Comparison of ENCODE assay signal across 10 mouse cellular contexts in the genomic region with DNA sequence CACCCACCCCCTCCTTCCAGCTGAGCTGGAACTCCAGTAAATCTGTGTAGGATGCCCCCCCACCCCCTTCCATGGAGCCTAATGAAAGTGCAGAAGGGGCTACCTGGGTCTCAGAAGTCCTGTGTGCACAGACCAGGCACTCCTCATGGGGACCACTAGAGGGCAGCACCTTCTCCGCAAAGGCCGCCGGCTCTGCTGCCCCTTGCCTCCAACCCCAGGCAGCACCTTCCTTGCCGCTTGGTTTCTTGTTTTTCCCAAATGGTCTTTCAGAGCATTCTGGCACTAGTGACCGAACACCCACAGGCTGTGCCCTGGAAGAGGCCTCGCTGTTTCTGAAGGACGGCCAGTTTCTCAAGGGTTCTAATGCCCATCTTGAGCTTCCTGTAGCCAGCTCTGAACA. TPM values are rescaled to one million over a fixed set of nuclear protein-coding genes. Genes with fewer than 3 reads are reported as not detected.
DNase-seq lines count a peak whose midpoint lies in the region; ATAC-seq and TF ChIP-seq lines count a peak whose summit lies in the region.
"Had no signal": no experiment of that assay in that cellular context is flagged by ENCODE, and none has a peak within 500 bp of the region (broad histone marks: within the 10 kb centered on the region; RNA-seq: fewer than 3 reads in every experiment).

No protein-coding gene starts in this region.

- no peak for TF ChIP-seq POLR2A in bone marrow, adult 2 months (IDR thresholded peaks at IDR 0.05; ENCODE audit: borderline replicate concordance, control insufficient read depth, low read depth, low read length)

- H3K27ac ChIP-seq in bone marrow, adult 2 months (ENCODE audit: control insufficient read depth, insufficient read depth, low read depth, low read length, poor library complexity) = no peak overlapping the region
- no peak overlapping the region for H3K27ac ChIP-seq in embryonic facial prominence, embryonic 15.5 days (replicated peaks)
- H3K27ac ChIP-seq in hindbrain, embryonic 12.5 days = no peak overlapping the region
- no peak overlapping the region for H3K27ac ChIP-seq in limb, embryonic 13.5 days
- H3K27ac ChIP-seq in midbrain, postnatal 0 days (ENCODE audit: low read depth, low read length) = no peak overlapping the region
- H3K27ac ChIP-seq: stomach, embryonic 15.5 days had no signal

- WGBS in bone marrow, adult 2 months = 4% methylated on average over 7 of the region's 7 CpGs
- WGBS in embryonic facial prominence, embryonic 15.5 days = 4% methylated on average over 7 of the region's 7 CpGs
- 6% methylated on average over 7 of the region's 7 CpGs for WGBS in hindbrain, embryonic 12.5 days
- WGBS in limb, embryonic 13.5 days = 7% methylated on average over 7 of the region's 7 CpGs
- 9% methylated on average over 7 of the region's 7 CpGs for WGBS in midbrain, postnatal 0 days

- peak overlapping the region; percentile 29 for H3K4me2 ChIP-seq in embryonic facial prominence, embryonic 15.5 days (replicated peaks)
- 0 out of 2 replicates have a peak overlapping the region, but pooled peaks have one; percentile 22 for H3K4me2 ChIP-seq in hindbrain, embryonic 12.5 days (replicated peaks)
- H3K4me2 ChIP-seq in limb, embryonic 13.5 days (replicated peaks) = peak overlapping the region; percentile 44
- no peak overlapping the region for H3K4me2 ChIP-seq in midbrain, postnatal 0 days (ENCODE audit: low read depth, low read length, poor library complexity, severe bottlenecking)
- H3K4me2 ChIP-seq: stomach, embryonic 15.5 days had no signal

- no peak overlapping the region for H3K4me3 ChIP-seq in bone marrow, adult 2 months (replicated peaks; ENCODE audit: control insufficient read depth, low read depth, low read length)
- H3K4me3 ChIP-seq in embryonic facial prominence, embryonic 15.5 days (replicated peaks) = no peak overlapping the region
- H3K4me3 ChIP-seq in hindbrain, embryonic 12.5 days = no peak overlapping the region
- H3K4me3 ChIP-seq in limb, embryonic 13.5 days = no peak overlapping the region
- no peak overlapping the region for H3K4me3 ChIP-seq in midbrain, postnatal 0 days (ENCODE audit: low read depth, low read length)
- H3K4me3 ChIP-seq: stomach, embryonic 15.5 days had no signal

- ATAC-seq in embryonic facial prominence, embryonic 15.5 days (ENCODE audit: insufficient number of reproducible peaks, low FRiP score, low TSS enrichment, low read depth) = no peak
- ATAC-seq in hindbrain, embryonic 12.5 days (ENCODE audit: low FRiP score) = peak; percentile 38; the same call in 1 of the 2 replicates
- ATAC-seq in limb, embryonic 13.5 days (ENCODE audit: low FRiP score, low read depth) = 0 out of 2 replicates have a peak, but pooled peaks have one; percentile 20
- no peak for ATAC-seq in midbrain, postnatal 0 days (ENCODE audit: low FRiP score)

- H3K27me3 ChIP-seq in embryonic facial prominence, embryonic 15.5 days = no peaks in the 10 kb centered on the region
- H3K27me3 ChIP-seq in hindbrain, embryonic 12.5 days = 0 out of 2 replicates have a peak, but pooled peaks cover 3% of the 10 kb centered on the region
- no peaks in the 10 kb centered on the region for H3K27me3 ChIP-seq in limb, embryonic 13.5 days
- no peaks in the 10 kb centered on the region for H3K27me3 ChIP-seq in midbrain, postnatal 0 days (ENCODE audit: insufficient read depth, low read length)
- H3K27me3 ChIP-seq: stomach, embryonic 15.5 days had no signal

- peak; percentile 90 for TF ChIP-seq CTCF in bone marrow, adult 2 months (IDR thresholded peaks at IDR 0.05; ENCODE audit: control insufficient read depth, insufficient read depth, low read length)
- peak; percentile 79 for TF ChIP-seq CTCF in midbrain, postnatal 0 days (IDR thresholded peaks at IDR 0.05)

- H3K36me3 ChIP-seq in embryonic facial prominence, embryonic 15.5 days = no peaks in the 10 kb centered on the region
- no peaks in the 10 kb centered on the region for H3K36me3 ChIP-seq in hindbrain, embryonic 12.5 days
- H3K36me3 ChIP-seq in limb, embryonic 13.5 days = no peaks in the 10 kb centered on the region
- no peaks in the 10 kb centered on the region for H3K36me3 ChIP-seq in midbrain, postnatal 0 days (ENCODE audit: insufficient read depth, low read length)
- H3K36me3 ChIP-seq: stomach, embryonic 15.5 days had no signal

- no peak overlapping the region for H3K9ac ChIP-seq in embryonic facial prominence, embryonic 15.5 days
- H3K9ac ChIP-seq in hindbrain, embryonic 12.5 days = no peak overlapping the region
- H3K9ac ChIP-seq in limb, embryonic 13.5 days = no peak overlapping the region
- H3K9ac ChIP-seq in midbrain, postnatal 0 days (replicated peaks; ENCODE audit: low read length, poor library complexity, severe bottlenecking) = no peak overlapping the region
- H3K9ac ChIP-seq: stomach, embryonic 15.5 days had no signal

- H3K4me1 ChIP-seq in bone marrow, adult 2 months (ENCODE audit: control insufficient read depth, insufficient read depth, low read length) = no peaks in the 10 kb centered on the region
- peaks cover 13% of the 10 kb centered on the region for H3K4me1 ChIP-seq in embryonic facial prominence, embryonic 15.5 days
- H3K4me1 ChIP-seq in hindbrain, embryonic 12.5 days = 0 out of 2 replicates have a peak, but pooled peaks cover 3% of the 10 kb centered on the region
- peaks cover 13% of the 10 kb centered on the region; the same call in 1 of the 2 replicates for H3K4me1 ChIP-seq in limb, embryonic 13.5 days
- no peaks in the 10 kb centered on the region for H3K4me1 ChIP-seq in midbrain, postnatal 0 days (ENCODE audit: insufficient read depth, low read length)
- H3K4me1 ChIP-seq: stomach, embryonic 15.5 days had no signal

- DNase-seq in spleen, adult 12 weeks (ENCODE audit: low spot score) = peak; percentile 23
- DNase-seq in spleen, postnatal 36 days (ENCODE audit: low spot score in 2 of 2) = no peak
- DNase-seq in midbrain, postnatal 0 days (ENCODE audit: low spot score) = peak; percentile 36
- DNase-seq in thymus, postnatal 25 days = peak; percentile 21

- H3K9me3 ChIP-seq in embryonic facial prominence, embryonic 15.5 days (replicated peaks) = 0 out of 2 replicates have a peak, but pooled peaks cover 2% of the 10 kb centered on the region
- H3K9me3 ChIP-seq in hindbrain, embryonic 12.5 days (replicated peaks) = peaks cover 4% of the 10 kb centered on the region; the same call in 1 of the 2 replicates
- no peaks in the 10 kb centered on the region for H3K9me3 ChIP-seq in limb, embryonic 13.5 days
- no peaks in the 10 kb centered on the region for H3K9me3 ChIP-seq in midbrain, postnatal 0 days (ENCODE audit: low read length)
- H3K9me3 ChIP-seq: stomach, embryonic 15.5 days had no signal

RNA-seq across cellular contexts. Expression of gene Car6, which starts 24.6 kb away (rescaled TPM):
- polyA plus RNA-seq in bone marrow, adult 2 months (2011; ENCODE audit: insufficient read depth, insufficient read length, low replicate concordance, missing spikeins) = not detected in 2 replicates
- 0.37 and 0.84 TPM in 2 replicates for polyA plus RNA-seq in embryonic facial prominence, embryonic 15.5 days (2015; fragmentation: Nextera tagmentation; extraction: Ambion mirVana)
- 0.41 TPM in 1 of 2 replicates, not detected in the other for polyA plus RNA-seq in hindbrain, embryonic 12.5 days (2016; fragmentation: Nextera tagmentation; extraction: Ambion mirVana)
- polyA plus RNA-seq in limb, embryonic 13.5 days (2015; fragmentation: Nextera tagmentation; extraction: Ambion mirVana) = 0.50 and 0.55 TPM in 2 replicates
- total RNA-seq in midbrain, postnatal 0 days (2014; rRNA removed) = not detected in 2 replicates
- not detected in 2 replicates for polyA plus RNA-seq in midbrain, postnatal 0 days (2015; fragmentation: Nextera tagmentation; extraction: Ambion mirVana)
- polyA plus RNA-seq: stomach, embryonic 15.5 days had no signal

RNA-seq across cellular contexts. Expression of gene Slc2a7, which starts 27.8 kb away (rescaled TPM):
- not detected in 2 replicates for polyA plus RNA-seq in bone marrow, adult 2 months (2011; ENCODE audit: insufficient read depth, insufficient read length, low replicate concordance, missing spikeins)
- polyA plus RNA-seq in embryonic facial prominence, embryonic 15.5 days (2015; fragmentation: Nextera tagmentation; extraction: Ambion mirVana) = not detected in 2 replicates
- not detected in 2 replicates for polyA plus RNA-seq in hindbrain, embryonic 12.5 days (2016; fragmentation: Nextera tagmentation; extraction: Ambion mirVana)
- polyA plus RNA-seq in limb, embryonic 13.5 days (2015; fragmentation: Nextera tagmentation; extraction: Ambion mirVana) = not detected in 2 replicates
- not detected in 2 replicates for total RNA-seq in midbrain, postnatal 0 days (2014; rRNA removed)
- polyA plus RNA-seq in midbrain, postnatal 0 days (2015; fragmentation: Nextera tagmentation; extraction: Ambion mirVana) = not detected in 2 replicates
- polyA plus RNA-seq: gonadal fat pad, adult 2 months had no signal

RNA-seq across cellular contexts. Expression of gene Slc2a5, which starts 57.5 kb away (rescaled TPM):
- polyA plus RNA-seq in bone marrow, adult 2 months (2011; ENCODE audit: insufficient read depth, insufficient read length, low replicate concordance, missing spikeins) = 0.62 TPM in 1 of 2 replicates, not detected in the other
- polyA plus RNA-seq in embryonic facial prominence, embryonic 15.5 days (2015; fragmentation: Nextera tagmentation; extraction: Ambion mirVana) = 1.7 and 2.2 TPM in 2 replicates
- 1.7 and 2.1 TPM in 2 replicates for polyA plus RNA-seq in hindbrain, embryonic 12.5 days (2016; fragmentation: Nextera tagmentation; extraction: Ambion mirVana)
- polyA plus RNA-seq in limb, embryonic 13.5 days (2015; fragmentation: Nextera tagmentation; extraction: Ambion mirVana) = 2.2 TPM in 2 replicates
- 1.5 and 4.3 TPM in 2 replicates for total RNA-seq in midbrain, postnatal 0 days (2014; rRNA removed)
- polyA plus RNA-seq in midbrain, postnatal 0 days (2015; fragmentation: Nextera tagmentation; extraction: Ambion mirVana) = 2.1 and 3.2 TPM in 2 replicates

RNA-seq across cellular contexts. Expression of gene Eno1, which starts 60.0 kb away (rescaled TPM):
- polyA plus RNA-seq in bone marrow, adult 2 months (2011; ENCODE audit: insufficient read depth, insufficient read length, low replicate concordance, missing spikeins) = 26.0 and 96.4 TPM in 2 replicates
- 1,331 and 1,435 TPM in 2 replicates for polyA plus RNA-seq in embryonic facial prominence, embryonic 15.5 days (2015; fragmentation: Nextera tagmentation; extraction: Ambion mirVana)
- polyA plus RNA-seq in hindbrain, embryonic 12.5 days (2016; fragmentation: Nextera tagmentation; extraction: Ambion mirVana) = 1,309 and 1,398 TPM in 2 replicates
- polyA plus RNA-seq in limb, embryonic 13.5 days (2015; fragmentation: Nextera tagmentation; extraction: Ambion mirVana) = 1,739 and 1,773 TPM in 2 replicates
- total RNA-seq in midbrain, postnatal 0 days (2014; rRNA removed) = 438 and 440 TPM in 2 replicates
- polyA plus RNA-seq in midbrain, postnatal 0 days (2015; fragmentation: Nextera tagmentation; extraction: Ambion mirVana) = 1,069 and 1,129 TPM in 2 replicates

Comparison
In these comparisons a context has a peak if more than half of its experiments do, and no peak if none do; other contexts are left out.
1. DNase-seq: peak in spleen, adult 12 weeks (single experiment), midbrain, postnatal 0 days (single experiment) and thymus, postnatal 25 days (single experiment); none in spleen, postnatal 36 days (0 of 2).
2. ATAC-seq: peak in hindbrain, embryonic 12.5 days (single experiment) and limb, embryonic 13.5 days (single experiment); none in embryonic facial prominence, embryonic 15.5 days (single experiment) and midbrain, postnatal 0 days (single experiment).